In the genomic region with DNA sequence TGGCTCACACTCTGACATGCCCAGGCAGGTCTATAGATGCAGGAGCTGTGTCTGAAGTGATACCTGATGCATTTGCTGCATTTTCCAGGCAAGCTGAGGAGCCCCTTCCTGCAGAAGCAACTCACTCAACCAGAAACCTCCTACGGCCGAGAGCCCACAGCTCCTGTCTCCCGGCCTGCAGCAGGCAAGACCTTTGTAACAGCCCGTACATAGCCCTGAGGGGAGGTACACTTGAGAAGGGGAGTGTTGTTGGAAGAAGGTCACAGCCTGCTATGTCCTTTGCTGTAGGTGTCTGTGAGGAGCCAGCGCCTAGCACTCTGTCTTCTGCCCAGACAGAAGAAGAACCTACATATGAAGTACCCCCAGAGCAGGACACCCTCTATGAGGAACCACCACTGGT, we compare ENCODE assay signal across 14 mouse cellular contexts. TPM values are rescaled to one million over a fixed set of nuclear protein-coding genes. Genes with fewer than 3 reads are reported as not detected.
"Had no signal": no experiment of that assay in that cellular context is flagged by ENCODE, and none has a peak within 500 bp of the region (broad histone marks: within the 10 kb centered on the region; RNA-seq: fewer than 3 reads in every experiment).

No protein-coding gene starts in this region.

- H3K4me3 ChIP-seq: left cerebral cortex, adult 2 months; liver, embryonic 13.5 days had no signal

- DNase-seq: kidney, adult 9 months; layer of hippocampus, adult 9-11 months; liver, embryonic 13.5 days; lung, adult 2 months; lung, postnatal 14 days; lung, postnatal 4 days; midbrain, embryonic 14.5 days; thymus, adult 18-20 months; thymus, postnatal 36 days had no signal

- H3K27me3 ChIP-seq: liver, embryonic 13.5 days had no signal

- H3K9me3 ChIP-seq: liver, embryonic 13.5 days had no signal

- H3K27ac ChIP-seq: left cerebral cortex, adult 2 months; liver, embryonic 13.5 days had no signal

- H3K9ac ChIP-seq: liver, embryonic 13.5 days had no signal

- H3K4me2 ChIP-seq: liver, embryonic 13.5 days; midbrain, embryonic 11.5 days had no signal

RNA-seq across cellular contexts. Expression of a gene that starts 5.6 kb away (rescaled TPM):
- total RNA-seq: megakaryocyte progenitor cell, adult 5-6 weeks; midbrain, postnatal 0 days had no signal
- polyA plus RNA-seq: liver, adult 2 months had no signal
